Mouse (Mus musculus): ENCODE measurements around the gene Dab1. TPM values are rescaled to one million over a fixed set of nuclear protein-coding genes. Genes with fewer than 3 reads are reported as not detected.

Gene Dab1
- polyA plus RNA-seq, 1 experiment from 2014 or later: 0.39 TPM

DNA sequence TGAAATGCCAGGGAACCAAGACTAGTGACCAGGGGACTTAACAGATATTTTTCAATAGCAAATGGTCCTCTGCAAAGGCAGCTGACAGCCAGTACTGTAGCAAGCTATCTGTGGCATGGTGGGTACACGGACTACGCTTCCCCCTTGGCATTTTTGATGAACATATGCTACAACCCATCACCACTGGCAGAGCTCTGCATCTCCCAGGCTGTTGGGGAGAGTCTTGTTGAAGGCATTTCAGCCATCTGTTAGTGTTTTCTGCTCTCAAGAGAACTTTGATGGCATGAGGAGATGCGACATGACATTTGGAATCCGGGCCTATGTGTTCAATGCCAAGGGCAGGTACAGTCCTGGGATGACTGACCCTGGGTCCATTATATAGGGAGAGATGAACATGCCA is 443.2 kb downstream of the Dab1 start:
- no peak overlapping the region for H3K9ac ChIP-seq (replicated peaks; ENCODE audit: low read depth)
- DNase-seq (ENCODE audit: low spot score) (no peak), ATAC-seq (no peak)
- 86% methylated on average over 4 of the region's 4 CpGs for WGBS
- no peak overlapping the region for H3K4me3 ChIP-seq (ENCODE audit: low read depth, low read length)
- H3K4me1 ChIP-seq (ENCODE audit: insufficient read depth, low read depth, low read length): no peaks in the 10 kb centered on the region
- no peak for TF ChIP-seq EP300 (IDR thresholded peaks at IDR 0.05)
- TF ChIP-seq CTCF (IDR thresholded peaks at IDR 0.05): no peak
- no peaks in the 10 kb centered on the region for H3K9me3 ChIP-seq (ENCODE audit: low read length)
- H3K36me3 ChIP-seq (ENCODE audit: insufficient read depth, low read length): no peaks in the 10 kb centered on the region
- H3K27me3 ChIP-seq (replicated peaks; ENCODE audit: insufficient read depth, low read length): no peaks in the 10 kb centered on the region
- H3K4me2 ChIP-seq (replicated peaks; ENCODE audit: low read depth, low read length): no peak overlapping the region
- no peak overlapping the region for H3K27ac ChIP-seq (ENCODE audit: low read length)

DNA sequence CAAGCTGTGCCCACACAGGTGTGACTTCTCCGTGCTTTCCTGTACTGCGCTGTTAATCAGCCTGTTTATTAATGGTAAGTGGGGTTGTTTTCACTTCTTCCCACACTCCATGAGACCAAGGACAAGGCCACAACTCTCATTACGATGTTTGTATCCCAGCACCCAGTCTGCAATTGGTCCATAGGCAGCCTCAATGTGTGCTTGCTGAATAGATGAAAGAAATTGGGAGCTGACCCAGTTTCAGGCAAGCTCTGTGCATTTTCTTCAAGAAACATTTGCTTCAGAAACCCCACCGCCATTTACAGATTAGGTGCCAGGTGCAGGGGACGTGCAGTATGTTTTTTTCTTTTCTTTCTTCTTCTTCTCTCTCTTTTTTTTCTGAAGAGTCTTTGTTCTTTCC is 447.7 kb downstream of the Dab1 start:
- no peak overlapping the region for H3K27ac ChIP-seq (ENCODE audit: low read length)
- H3K27me3 ChIP-seq (replicated peaks; ENCODE audit: insufficient read depth, low read length): no peaks in the 10 kb centered on the region
- no peak overlapping the region for H3K4me2 ChIP-seq (replicated peaks; ENCODE audit: low read depth, low read length)
- DNase-seq (ENCODE audit: low spot score) (no peak), ATAC-seq (no peak)
- no peak overlapping the region for H3K9ac ChIP-seq (replicated peaks; ENCODE audit: low read depth)
- no peaks in the 10 kb centered on the region for H3K36me3 ChIP-seq (ENCODE audit: insufficient read depth, low read length)
- TF ChIP-seq CTCF (IDR thresholded peaks at IDR 0.05) (no peak), EP300 (IDR thresholded peaks at IDR 0.05) (no peak)
- WGBS: 83% methylated on average over 5 of the region's 5 CpGs
- H3K4me1 ChIP-seq (ENCODE audit: insufficient read depth, low read depth, low read length): no peaks in the 10 kb centered on the region
- no peak overlapping the region for H3K4me3 ChIP-seq (ENCODE audit: low read depth, low read length)
- no peaks in the 10 kb centered on the region for H3K9me3 ChIP-seq (ENCODE audit: low read length)

- H3K9me3 ChIP-seq (ENCODE audit: low read length): no peaks in the 10 kb centered on the region
- no peak overlapping the region for H3K4me3 ChIP-seq (ENCODE audit: low read depth, low read length)
- no peak for ATAC-seq
- no peaks in the 10 kb centered on the region for H3K4me1 ChIP-seq (ENCODE audit: insufficient read depth, low read depth, low read length)
- TF ChIP-seq EP300 (IDR thresholded peaks at IDR 0.05): no peak
- WGBS: 41% methylated on average over 3 of the region's 3 CpGs
- no peak overlapping the region for H3K4me2 ChIP-seq (replicated peaks; ENCODE audit: low read depth, low read length)
- no peak overlapping the region for H3K9ac ChIP-seq (replicated peaks; ENCODE audit: low read depth)
- no peaks in the 10 kb centered on the region for H3K36me3 ChIP-seq (ENCODE audit: insufficient read depth, low read length)
- no peaks in the 10 kb centered on the region for H3K27me3 ChIP-seq (replicated peaks; ENCODE audit: insufficient read depth, low read length)
- no peak for DNase-seq (ENCODE audit: low spot score)
- H3K27ac ChIP-seq (ENCODE audit: low read length): no peak overlapping the region
Observed at GRCm38 (mm10) chr4:104067748-104068147, 448.6 kb downstream of the Dab1 start.

- ATAC-seq (no peak), DNase-seq (ENCODE audit: low spot score) (no peak)
- H3K36me3 ChIP-seq (ENCODE audit: insufficient read depth, low read length): no peaks in the 10 kb centered on the region
- no peak overlapping the region for H3K27ac ChIP-seq (ENCODE audit: low read length)
- no peak for TF ChIP-seq EP300 (IDR thresholded peaks at IDR 0.05)
- no peak for TF ChIP-seq CTCF (IDR thresholded peaks at IDR 0.05)
- no peak overlapping the region for H3K9ac ChIP-seq (replicated peaks; ENCODE audit: low read depth)
- no peak overlapping the region for H3K4me3 ChIP-seq (ENCODE audit: low read depth, low read length)
- H3K27me3 ChIP-seq (replicated peaks; ENCODE audit: insufficient read depth, low read length): no peaks in the 10 kb centered on the region
- WGBS: 52% methylated on average over 10 of the region's 10 CpGs
- no peak overlapping the region for H3K4me2 ChIP-seq (replicated peaks; ENCODE audit: low read depth, low read length)
- no peaks in the 10 kb centered on the region for H3K9me3 ChIP-seq (ENCODE audit: low read length)
- no peaks in the 10 kb centered on the region for H3K4me1 ChIP-seq (ENCODE audit: insufficient read depth, low read depth, low read length)
Observed at GRCm38 (mm10) chr4:104071296-104071695, 452.1 kb downstream of the Dab1 start.

GRCm38 (mm10) chr4:104073920-104074459 is 454.8 kb downstream of the Dab1 start:
- Histone ChIP-seq H3K9ac (replicated peaks; ENCODE audit: low read depth) (no peak overlapping the region), H3K4me2 (replicated peaks; ENCODE audit: low read depth, low read length) (no peak overlapping the region), H3K27ac (ENCODE audit: low read length) (no peak overlapping the region), H3K9me3 (ENCODE audit: low read length) (no peaks in the 10 kb centered on the region), H3K4me3 (ENCODE audit: low read depth, low read length) (no peak overlapping the region), H3K27me3 (replicated peaks; ENCODE audit: insufficient read depth, low read length) (no peaks in the 10 kb centered on the region), H3K4me1 (ENCODE audit: insufficient read depth, low read depth, low read length) (no peaks in the 10 kb centered on the region), H3K36me3 (ENCODE audit: insufficient read depth, low read length) (no peaks in the 10 kb centered on the region)
- 66% methylated on average over 7 of the region's 7 CpGs for WGBS
- TF ChIP-seq CTCF (IDR thresholded peaks at IDR 0.05) (no peak), EP300 (IDR thresholded peaks at IDR 0.05) (no peak)
- ATAC-seq (no peak), DNase-seq (ENCODE audit: low spot score) (no peak)

DNA sequence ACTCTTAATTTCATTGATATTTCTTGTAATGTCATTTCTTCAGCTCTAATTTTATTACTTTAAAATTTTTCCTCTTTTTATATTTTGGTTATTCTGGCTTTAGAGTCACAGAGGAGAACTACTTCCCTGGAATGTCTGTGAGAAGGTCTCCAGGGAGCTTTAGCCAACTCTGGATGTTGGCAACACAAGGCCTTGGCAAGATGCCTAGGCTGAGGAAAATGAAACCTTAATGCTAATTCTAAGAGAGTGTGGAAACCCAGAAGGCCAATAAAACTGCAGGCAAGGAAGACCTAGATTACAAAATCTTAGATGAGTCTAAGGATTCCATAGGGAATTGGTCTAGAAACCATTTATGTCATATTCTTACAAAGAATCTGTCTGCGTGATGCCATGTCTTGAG is 458.6 kb downstream of the Dab1 start:
- WGBS: 50% methylated on average over 1 of the region's 1 CpGs
- DNase-seq (ENCODE audit: low spot score) (peak; percentile 26), ATAC-seq (no peak)
- no peaks in the 10 kb centered on the region for H3K27me3 ChIP-seq (replicated peaks; ENCODE audit: insufficient read depth, low read length)
- H3K27ac ChIP-seq (ENCODE audit: low read length): no peak overlapping the region
- H3K4me3 ChIP-seq (ENCODE audit: low read depth, low read length): no peak overlapping the region
- H3K4me2 ChIP-seq (replicated peaks; ENCODE audit: low read depth, low read length): no peak overlapping the region
- H3K9me3 ChIP-seq (ENCODE audit: low read length): no peaks in the 10 kb centered on the region
- H3K36me3 ChIP-seq (ENCODE audit: insufficient read depth, low read length): no peaks in the 10 kb centered on the region
- H3K9ac ChIP-seq (replicated peaks; ENCODE audit: low read depth): no peak overlapping the region
- no peaks in the 10 kb centered on the region for H3K4me1 ChIP-seq (ENCODE audit: insufficient read depth, low read depth, low read length)
- TF ChIP-seq CTCF (IDR thresholded peaks at IDR 0.05) (no peak), EP300 (IDR thresholded peaks at IDR 0.05) (no peak)

DNA sequence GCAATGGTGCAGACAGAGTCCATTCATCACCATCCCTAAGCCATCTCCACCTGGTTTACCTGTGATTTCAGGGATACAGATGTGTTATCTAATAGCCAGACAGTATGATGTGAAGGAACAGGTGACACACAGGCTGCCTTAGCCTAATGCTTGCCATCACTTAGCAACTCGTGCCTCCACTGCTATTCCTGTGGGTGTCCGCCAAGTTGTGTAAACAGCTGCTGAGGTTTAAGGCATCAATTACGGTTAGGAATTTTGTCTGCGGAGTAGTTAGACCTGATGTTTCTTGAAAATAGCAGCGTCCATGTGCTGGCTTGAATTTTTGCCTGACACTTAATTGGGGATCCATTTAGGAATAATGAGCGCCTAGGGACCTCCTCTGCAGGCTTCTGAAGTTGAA is 487.1 kb downstream of the Dab1 start:
- ATAC-seq (no peak), DNase-seq (ENCODE audit: low spot score) (no peak)
- H3K4me3 ChIP-seq (ENCODE audit: low read depth, low read length): no peak overlapping the region
- no peaks in the 10 kb centered on the region for H3K27me3 ChIP-seq (replicated peaks; ENCODE audit: insufficient read depth, low read length)
- H3K9ac ChIP-seq (replicated peaks; ENCODE audit: low read depth): no peak overlapping the region
- H3K4me2 ChIP-seq (replicated peaks; ENCODE audit: low read depth, low read length): no peak overlapping the region
- TF ChIP-seq CTCF (IDR thresholded peaks at IDR 0.05) (no peak), EP300 (IDR thresholded peaks at IDR 0.05) (no peak)
- WGBS: 33% methylated on average over 6 of the region's 6 CpGs
- H3K9me3 ChIP-seq (ENCODE audit: low read length): no peaks in the 10 kb centered on the region
- H3K36me3 ChIP-seq (ENCODE audit: insufficient read depth, low read length): no peaks in the 10 kb centered on the region
- no peaks in the 10 kb centered on the region for H3K4me1 ChIP-seq (ENCODE audit: insufficient read depth, low read depth, low read length)
- no peak overlapping the region for H3K27ac ChIP-seq (ENCODE audit: low read length)
